Mouse (Mus musculus): ENCODE results near the gene Trim47. TPM values are rescaled to one million over a fixed set of nuclear protein-coding genes. Genes with fewer than 3 reads are reported as not detected.

The Trim47 gene
- polyA plus RNA-seq, 1 experiment from 2014 or later = 4.5 TPM

- no peak overlapping the region for H3K4me3 ChIP-seq
- ATAC-seq (ENCODE audit: low FRiP score) = no peak
- no peaks in the 10 kb centered on the region for H3K36me3 ChIP-seq
- H3K27ac ChIP-seq = peak overlapping the region; percentile 12; the same call in 1 of the 2 replicates
- H3K27me3 ChIP-seq = peaks cover 38% of the 10 kb centered on the region
- 40% methylated on average over 14 of the region's 14 CpGs for WGBS
- no peaks in the 10 kb centered on the region for H3K9me3 ChIP-seq
- H3K4me2 ChIP-seq = no peak overlapping the region
- peaks cover 57% of the 10 kb centered on the region for H3K4me1 ChIP-seq (replicated peaks)
- H3K9ac ChIP-seq = no peak overlapping the region
Observed at GRCm38 (mm10) chr11:116104006-116104646, 22.9 kb downstream of the Trim47 start.

GRCm38 (mm10) chr11:116103572-116103971 is 23.4 kb downstream of the Trim47 start:
- Histone ChIP-seq H3K27ac (no peak overlapping the region), H3K9me3 (no peaks in the 10 kb centered on the region), H3K4me1 (replicated peaks) (peaks cover 51% of the 10 kb centered on the region), H3K36me3 (no peaks in the 10 kb centered on the region), H3K9ac (no peak overlapping the region), H3K4me3 (no peak overlapping the region), H3K4me2 (no peak overlapping the region), H3K27me3 (peaks cover 33% of the 10 kb centered on the region)
- ATAC-seq (ENCODE audit: low FRiP score) = no peak
- 74% methylated on average over 12 of the region's 12 CpGs for WGBS

DNA sequence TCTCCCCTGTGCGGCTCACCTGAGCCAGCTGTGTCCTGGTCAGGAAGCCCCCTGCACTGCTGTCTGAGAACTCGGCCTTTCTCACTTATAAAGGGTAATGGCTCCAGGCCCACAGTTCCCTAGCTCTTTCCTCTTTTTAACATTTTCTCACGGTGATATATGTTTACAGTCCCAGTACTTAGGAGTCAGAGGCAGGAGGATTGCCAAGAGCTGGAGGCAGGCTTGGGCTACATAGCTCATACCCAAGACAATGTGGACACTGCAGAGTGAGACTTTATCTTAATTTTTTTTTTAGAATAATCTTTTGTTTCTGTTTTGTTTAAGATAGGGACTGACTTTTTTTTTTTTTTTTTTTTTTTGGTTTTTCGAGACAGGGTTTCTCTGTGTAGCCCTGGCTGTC is 24.5 kb downstream of the Trim47 start:
- H3K9ac ChIP-seq = no peak overlapping the region
- no peak overlapping the region for H3K4me2 ChIP-seq
- H3K4me1 ChIP-seq (replicated peaks) = peaks cover 43% of the 10 kb centered on the region
- no peaks in the 10 kb centered on the region for H3K9me3 ChIP-seq
- no peak for ATAC-seq (ENCODE audit: low FRiP score)
- WGBS = 59% methylated on average over 3 of the region's 4 CpGs
- H3K36me3 ChIP-seq = no peaks in the 10 kb centered on the region
- peak overlapping the region; percentile 84 for H3K27ac ChIP-seq
- peaks cover 24% of the 10 kb centered on the region for H3K27me3 ChIP-seq
- no peak overlapping the region for H3K4me3 ChIP-seq

DNA sequence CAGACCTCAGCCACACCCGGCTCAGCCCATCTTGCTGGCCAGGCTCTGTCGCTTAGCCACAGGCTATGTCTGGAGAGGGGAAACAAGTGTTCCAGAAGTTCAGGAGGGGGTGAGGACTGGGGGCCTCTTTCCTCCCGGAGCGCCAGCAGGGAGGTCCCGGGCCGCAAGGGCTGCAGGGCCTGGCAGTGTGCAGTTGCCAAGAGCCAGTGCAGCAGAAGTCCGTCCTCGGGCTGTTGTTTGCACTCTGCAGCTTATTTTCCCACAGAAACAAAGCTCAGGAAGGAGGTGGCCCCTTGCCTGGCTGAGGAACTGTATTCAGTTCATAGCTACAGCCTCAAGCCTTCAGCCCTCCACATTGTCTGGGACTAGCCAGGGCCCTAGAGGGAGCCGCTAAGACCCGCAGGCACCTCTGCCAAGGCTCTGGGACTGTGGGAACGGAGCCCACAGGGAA is 25.1 kb downstream of the Trim47 start:
- Histone ChIP-seq H3K4me1 (replicated peaks) (peaks cover 38% of the 10 kb centered on the region), H3K4me3 (no peak overlapping the region), H3K36me3 (no peaks in the 10 kb centered on the region), H3K27me3 (peaks cover 19% of the 10 kb centered on the region), H3K9ac (peak overlapping the region; percentile 51; the same call in 1 of the 2 replicates), H3K27ac (peak overlapping the region; percentile 84), H3K4me2 (no peak overlapping the region), H3K9me3 (no peaks in the 10 kb centered on the region)
- WGBS = 44% methylated on average over 11 of the region's 11 CpGs
- ATAC-seq (ENCODE audit: low FRiP score) = peak; percentile 80

DNA sequence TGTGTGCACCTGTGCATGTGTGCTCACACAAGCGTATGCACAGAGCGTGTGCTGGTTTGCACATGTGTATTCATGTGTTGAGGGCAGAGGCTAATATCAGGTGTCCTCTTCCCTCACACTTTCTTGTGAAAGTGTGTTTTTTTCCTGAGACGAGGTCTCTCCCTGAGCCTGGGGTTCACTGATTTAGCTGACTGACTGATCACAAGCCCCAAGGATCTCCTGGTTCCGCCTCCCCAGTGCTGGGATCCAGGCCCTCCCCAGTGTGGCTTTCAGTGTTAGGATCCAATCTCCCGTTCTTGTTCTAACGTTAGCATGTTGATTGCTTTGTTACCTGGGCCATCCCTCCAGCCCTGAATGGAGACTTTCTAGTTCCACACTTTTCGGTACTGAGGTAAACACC is 26.2 kb downstream of the Trim47 start:
- 88% methylated on average over 7 of the region's 7 CpGs for whole genome bisulfite sequencing
- Histone ChIP-seq H3K9ac (no peak overlapping the region), H3K9me3 (no peaks in the 10 kb centered on the region), H3K27me3 (peaks cover 8% of the 10 kb centered on the region), H3K4me3 (no peak overlapping the region), H3K36me3 (no peaks in the 10 kb centered on the region), H3K4me2 (no peak overlapping the region), H3K27ac (0 out of 2 replicates have a peak overlapping the region, but pooled peaks have one; percentile 84), H3K4me1 (replicated peaks) (peaks cover 27% of the 10 kb centered on the region)
- ATAC-seq (ENCODE audit: low FRiP score) = no peak

DNA sequence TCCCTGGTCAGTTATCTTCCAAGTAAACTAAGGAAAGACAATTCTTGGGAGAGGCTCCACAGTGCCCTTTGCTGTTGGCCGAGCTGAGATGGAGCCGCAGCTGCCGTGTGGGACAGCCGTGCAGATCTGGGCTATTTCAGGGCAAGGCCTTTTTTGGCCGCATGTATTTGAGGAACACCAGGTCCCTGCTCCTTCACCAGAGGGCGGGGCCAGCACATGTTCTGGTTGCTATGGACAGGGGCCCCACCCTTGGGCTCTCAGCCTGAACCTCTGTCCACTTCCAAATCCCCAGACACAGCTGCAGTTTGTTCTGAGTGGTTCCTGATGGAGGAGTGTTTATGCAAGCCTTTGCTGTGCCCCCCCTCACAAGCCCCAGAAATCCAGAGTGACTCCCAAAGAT is 26.6 kb downstream of the Trim47 start:
- H3K9me3 ChIP-seq = no peaks in the 10 kb centered on the region
- WGBS = 83% methylated on average over 6 of the region's 6 CpGs
- H3K9ac ChIP-seq = no peak overlapping the region
- H3K36me3 ChIP-seq = no peaks in the 10 kb centered on the region
- H3K27me3 ChIP-seq = peaks cover 3% of the 10 kb centered on the region
- no peak overlapping the region for H3K27ac ChIP-seq
- H3K4me1 ChIP-seq (replicated peaks) = peaks cover 26% of the 10 kb centered on the region
- H3K4me2 ChIP-seq = no peak overlapping the region
- H3K4me3 ChIP-seq = no peak overlapping the region
- ATAC-seq (ENCODE audit: low FRiP score) = no peak

DNA sequence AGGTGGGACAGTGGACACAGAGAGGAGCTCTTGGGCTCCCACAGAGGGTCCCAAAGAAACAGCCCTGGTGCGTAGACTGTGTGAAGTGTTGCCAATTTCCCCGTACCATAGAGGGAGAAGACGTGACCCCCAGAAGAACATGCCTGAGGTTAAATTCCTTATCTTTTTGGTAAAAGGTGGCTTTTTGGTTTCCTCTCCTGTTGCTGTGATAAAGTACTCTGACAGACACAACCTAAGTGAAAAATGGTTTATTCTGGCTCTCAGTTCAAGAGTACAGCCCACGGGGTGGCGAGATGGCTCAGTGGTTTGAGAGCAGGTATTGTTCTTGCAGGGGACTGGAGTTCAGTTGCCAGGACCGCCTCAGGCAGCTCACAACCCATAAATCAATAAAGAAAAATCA is 27.5 kb downstream of the Trim47 start:
- no peak for ATAC-seq (ENCODE audit: low FRiP score)
- no peaks in the 10 kb centered on the region for H3K9me3 ChIP-seq
- no peak overlapping the region for H3K4me2 ChIP-seq
- no peak overlapping the region for H3K9ac ChIP-seq
- H3K36me3 ChIP-seq = no peaks in the 10 kb centered on the region
- 92% methylated on average over 6 of the region's 6 CpGs for WGBS
- peaks cover 24% of the 10 kb centered on the region for H3K4me1 ChIP-seq (replicated peaks)
- no peak overlapping the region for H3K27ac ChIP-seq
- peaks cover 3% of the 10 kb centered on the region; the same call in 1 of the 2 replicates for H3K27me3 ChIP-seq
- no peak overlapping the region for H3K4me3 ChIP-seq

GRCm38 (mm10) chr11:116098711-116099460 is 28.1 kb downstream of the Trim47 start:
- Histone ChIP-seq H3K9ac (no peak overlapping the region), H3K9me3 (no peaks in the 10 kb centered on the region), H3K4me1 (replicated peaks) (peaks cover 19% of the 10 kb centered on the region), H3K4me3 (no peak overlapping the region), H3K36me3 (no peaks in the 10 kb centered on the region), H3K27ac (no peak overlapping the region), H3K27me3 (peaks cover 3% of the 10 kb centered on the region; the same call in 1 of the 2 replicates), H3K4me2 (no peak overlapping the region)
- no peak for ATAC-seq (ENCODE audit: low FRiP score)
- 80% methylated on average over 14 of the region's 14 CpGs for WGBS

DNA sequence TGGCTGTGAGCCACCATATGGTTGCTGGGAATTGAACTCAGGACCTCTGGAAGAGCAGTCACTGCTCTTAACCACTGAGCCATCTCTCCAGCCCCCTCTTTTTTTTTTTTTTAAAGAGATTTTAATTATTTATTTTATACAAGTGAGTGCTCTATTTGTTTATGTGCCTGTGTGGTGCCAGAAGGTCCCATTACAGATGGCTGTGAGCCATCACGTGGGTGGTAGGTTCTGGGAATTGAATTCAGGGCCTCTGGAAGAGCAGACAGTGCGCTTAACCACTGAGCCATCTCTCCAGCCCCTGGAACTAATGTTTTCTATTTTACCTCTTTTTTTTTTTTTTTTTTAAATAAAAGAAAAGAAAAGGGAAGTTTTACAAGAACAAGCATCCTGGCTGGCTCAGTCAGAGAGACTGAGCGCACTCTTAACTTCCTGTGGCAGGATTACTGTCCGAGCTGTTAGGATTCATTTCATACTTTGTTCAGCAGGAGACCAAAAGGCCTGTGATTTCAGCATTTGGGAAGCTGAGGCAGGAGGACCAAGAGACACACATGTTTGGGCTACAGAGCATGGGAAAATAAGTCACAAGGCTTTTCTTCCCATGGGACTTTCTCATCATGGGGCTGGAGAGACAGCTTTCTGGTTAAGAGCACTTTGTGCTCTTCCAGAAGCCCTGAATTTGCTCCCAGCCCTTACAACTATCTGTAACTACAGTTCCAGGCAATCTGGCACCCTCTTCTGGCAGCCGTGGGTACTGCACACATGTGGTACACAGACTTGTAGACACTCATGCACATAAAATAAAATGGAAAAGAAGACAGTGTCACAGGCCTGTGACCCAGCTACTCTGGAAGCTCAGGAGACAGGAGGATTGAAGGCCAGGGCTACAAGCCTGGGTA is 30.5 kb downstream of the Trim47 start:
- no peaks in the 10 kb centered on the region for H3K9me3 ChIP-seq
- H3K4me3 ChIP-seq = no peak overlapping the region
- H3K9ac ChIP-seq = no peak overlapping the region
- no peak overlapping the region for H3K27ac ChIP-seq
- no peaks in the 10 kb centered on the region for H3K36me3 ChIP-seq
- no peak for ATAC-seq (ENCODE audit: low FRiP score)
- H3K27me3 ChIP-seq = peaks cover 3% of the 10 kb centered on the region; the same call in 1 of the 2 replicates
- H3K4me1 ChIP-seq (replicated peaks) = peaks cover 2% of the 10 kb centered on the region
- no peak overlapping the region for H3K4me2 ChIP-seq
- WGBS = 91% methylated on average over 5 of the region's 5 CpGs

DNA sequence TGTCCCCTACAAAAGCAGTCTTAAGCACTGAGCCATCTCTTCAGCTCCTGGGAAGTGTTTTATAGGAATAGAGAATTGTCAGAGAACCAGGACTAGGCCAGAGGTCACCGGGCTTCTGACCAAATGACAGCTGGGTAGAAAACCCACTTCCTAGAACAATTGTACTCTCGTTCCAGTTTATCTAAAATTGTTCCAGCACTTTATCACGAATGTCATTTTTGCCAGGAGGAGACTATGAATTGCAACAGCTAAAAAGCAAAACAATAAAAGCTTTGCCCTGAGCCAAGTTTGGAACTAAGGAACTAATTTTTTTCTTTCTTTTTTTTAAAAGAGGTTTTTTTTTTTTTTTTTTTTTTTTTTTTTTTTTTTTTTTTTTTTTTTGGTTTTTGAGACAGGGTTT is 31.4 kb downstream of the Trim47 start:
- peaks cover 3% of the 10 kb centered on the region; the same call in 1 of the 2 replicates for H3K27me3 ChIP-seq
- WGBS = 80% methylated on average over 3 of the region's 3 CpGs

GRCm38 (mm10) chr11:116093771-116094565 is 33.0 kb downstream of the Trim47 start:
- Histone ChIP-seq H3K4me2 (no peak overlapping the region), H3K4me3 (no peak overlapping the region), H3K27ac (no peak overlapping the region; the same call in 1 of the 2 replicates), H3K9me3 (no peaks in the 10 kb centered on the region), H3K36me3 (no peaks in the 10 kb centered on the region), H3K27me3 (peaks cover 3% of the 10 kb centered on the region; the same call in 1 of the 2 replicates), H3K4me1 (replicated peaks) (no peaks in the 10 kb centered on the region), H3K9ac (no peak overlapping the region)
- no peak for ATAC-seq (ENCODE audit: low FRiP score)
- 72% methylated on average over 16 of the region's 16 CpGs for WGBS

More for the DNA sequence above, 31.4 kb downstream of the Trim47 start:
- Histone ChIP-seq H3K27ac (no peak overlapping the region), H3K4me3 (no peak overlapping the region), H3K4me2 (no peak overlapping the region), H3K36me3 (no peaks in the 10 kb centered on the region), H3K9ac (no peak overlapping the region), H3K4me1 (replicated peaks) (no peaks in the 10 kb centered on the region), H3K9me3 (no peaks in the 10 kb centered on the region)
- ATAC-seq (ENCODE audit: low FRiP score) = no peak

Measured in hindbrain, embryonic 13.5 days (tissue).